Mouse (Mus musculus): ENCODE measurements around the gene Arid5b. TPM values are rescaled to one million over a fixed set of nuclear protein-coding genes. Genes with fewer than 3 reads are reported as not detected.

Arid5b gene
- total and polyA plus RNA-seq, 2 experiments from 2014 or later, result 13.3 to 13.6 TPM

GRCm38 (mm10) chr10:68249355-68249782 lies 29.2 kb downstream of the Arid5b start:
- no peak for ATAC-seq (ENCODE audit: low FRiP score)

GRCm38 (mm10) chr10:68248281-68249015 lies 30.1 kb downstream of the Arid5b start:
- H3K27ac ChIP-seq (ENCODE audit: low read depth, low read length), result no peak overlapping the region
- no peaks in the 10 kb centered on the region for H3K36me3 ChIP-seq (ENCODE audit: insufficient read depth, low read length)
- H3K27me3 ChIP-seq (ENCODE audit: insufficient read depth, low read length), result no peaks in the 10 kb centered on the region
- no peak overlapping the region for H3K4me3 ChIP-seq (ENCODE audit: low read depth, low read length)
- DNase-seq (ENCODE audit: low spot score), result no peak
- H3K4me1 ChIP-seq (ENCODE audit: insufficient read depth, low read length), result no peaks in the 10 kb centered on the region
- 34% methylated on average over 9 of the region's 9 CpGs for whole genome bisulfite sequencing
- H3K9me3 ChIP-seq (ENCODE audit: low read length), result no peaks in the 10 kb centered on the region
- H3K4me2 ChIP-seq (ENCODE audit: low read depth, low read length, poor library complexity, severe bottlenecking), result no peak overlapping the region
- H3K9ac ChIP-seq (replicated peaks; ENCODE audit: low read length, poor library complexity, severe bottlenecking), result no peak overlapping the region
- no peak for ATAC-seq (ENCODE audit: low FRiP score)
- no peak for TF ChIP-seq CTCF (IDR thresholded peaks at IDR 0.05)

More at GRCm38 (mm10) chr10:68249355-68249782, 29.2 kb downstream of the Arid5b start:
- DNase-seq (ENCODE audit: low spot score), result no peak
- Histone ChIP-seq H3K4me3 (ENCODE audit: low read depth, low read length) (no peak overlapping the region), H3K4me1 (ENCODE audit: insufficient read depth, low read length) (no peaks in the 10 kb centered on the region), H3K9ac (replicated peaks; ENCODE audit: low read length, poor library complexity, severe bottlenecking) (no peak overlapping the region), H3K9me3 (ENCODE audit: low read length) (no peaks in the 10 kb centered on the region), H3K27me3 (ENCODE audit: insufficient read depth, low read length) (no peaks in the 10 kb centered on the region), H3K27ac (ENCODE audit: low read depth, low read length) (no peak overlapping the region), H3K36me3 (ENCODE audit: insufficient read depth, low read length) (no peaks in the 10 kb centered on the region), H3K4me2 (ENCODE audit: low read depth, low read length, poor library complexity, severe bottlenecking) (no peak overlapping the region)
- WGBS, result 36% methylated on average over 6 of the region's 6 CpGs
- no peak for TF ChIP-seq CTCF (IDR thresholded peaks at IDR 0.05)

DNA sequence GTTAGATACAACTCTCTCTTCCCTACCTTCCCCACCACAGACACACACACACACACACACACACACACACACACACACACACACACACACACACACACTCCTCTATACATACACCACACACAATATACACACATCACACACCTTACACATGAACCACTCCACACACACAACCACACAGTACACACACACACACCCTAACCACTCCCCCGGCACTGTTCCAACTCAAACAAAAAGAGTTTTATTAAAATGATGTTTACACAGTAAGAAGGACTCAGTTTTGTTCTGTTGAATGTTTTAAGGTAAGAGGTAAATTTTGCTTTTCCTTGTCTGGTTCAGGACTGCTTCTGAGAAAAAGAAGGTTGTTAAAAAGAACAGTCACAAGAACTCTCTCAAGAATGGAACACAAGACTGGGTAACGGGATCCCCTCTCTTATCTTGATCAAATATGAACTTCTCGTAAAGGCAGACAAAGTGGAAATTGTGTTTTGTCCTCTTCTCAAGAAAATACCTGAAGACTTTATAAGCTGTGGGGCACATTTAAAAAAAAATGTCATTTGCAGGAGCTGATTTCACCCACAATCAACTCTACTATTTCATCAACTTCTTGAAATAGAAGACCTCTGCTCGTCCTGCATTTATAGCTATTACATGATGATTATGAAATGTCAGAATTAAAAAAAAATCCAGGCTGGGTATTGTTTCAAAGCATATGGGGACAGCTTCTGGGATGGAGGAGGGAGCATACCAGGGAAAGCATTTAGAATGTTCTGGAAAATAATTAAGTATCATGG lies 30.9 kb downstream of the Arid5b start:
- H3K4me3 ChIP-seq (ENCODE audit: low read depth, low read length), result no peak overlapping the region
- H3K4me2 ChIP-seq (ENCODE audit: low read depth, low read length, poor library complexity, severe bottlenecking), result no peak overlapping the region
- ATAC-seq (ENCODE audit: low FRiP score), result no peak
- no peaks in the 10 kb centered on the region for H3K9me3 ChIP-seq (ENCODE audit: low read length)
- no peak overlapping the region for H3K27ac ChIP-seq (ENCODE audit: low read depth, low read length)
- no peaks in the 10 kb centered on the region for H3K27me3 ChIP-seq (ENCODE audit: insufficient read depth, low read length)
- TF ChIP-seq CTCF (IDR thresholded peaks at IDR 0.05), result no peak
- no peaks in the 10 kb centered on the region for H3K36me3 ChIP-seq (ENCODE audit: insufficient read depth, low read length)
- H3K9ac ChIP-seq (replicated peaks; ENCODE audit: low read length, poor library complexity, severe bottlenecking), result no peak overlapping the region
- no peak for DNase-seq (ENCODE audit: low spot score)
- WGBS, result 89% methylated on average over 4 of the region's 4 CpGs
- no peaks in the 10 kb centered on the region for H3K4me1 ChIP-seq (ENCODE audit: insufficient read depth, low read length)

DNA sequence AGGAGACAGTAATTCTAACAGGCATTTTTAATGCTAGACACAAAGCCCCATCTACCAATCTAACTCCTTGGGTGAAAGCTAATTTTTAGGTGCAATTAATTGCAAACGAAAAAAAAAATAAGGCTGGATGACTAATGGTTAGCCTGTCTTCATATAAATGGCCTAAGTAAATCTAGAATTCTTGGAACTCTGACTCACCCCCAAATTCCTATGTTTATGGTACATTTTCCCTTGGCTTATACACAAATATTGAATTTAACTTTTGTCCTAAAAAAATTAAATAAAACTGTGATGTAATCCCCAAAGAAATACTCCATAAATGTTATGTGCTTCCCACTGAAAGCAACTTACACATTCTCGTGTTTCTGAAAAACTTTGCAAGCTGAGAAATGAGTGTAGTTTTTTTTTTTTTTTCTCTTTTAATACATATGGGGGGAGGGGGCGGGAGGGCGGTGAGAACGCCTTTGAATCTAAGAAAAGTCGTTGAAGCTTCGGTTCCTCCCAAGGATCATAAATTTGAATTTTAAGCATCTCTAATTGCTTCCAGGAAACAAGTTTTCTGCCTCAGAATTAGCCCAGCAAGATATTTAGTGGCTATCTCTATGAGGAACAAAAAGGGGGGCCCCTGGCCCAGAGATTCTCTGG lies 31.8 kb downstream of the Arid5b start:
- DNase-seq (ENCODE audit: low spot score) (no peak), ATAC-seq (ENCODE audit: low FRiP score) (no peak)
- no peak for TF ChIP-seq CTCF (IDR thresholded peaks at IDR 0.05)

DNA sequence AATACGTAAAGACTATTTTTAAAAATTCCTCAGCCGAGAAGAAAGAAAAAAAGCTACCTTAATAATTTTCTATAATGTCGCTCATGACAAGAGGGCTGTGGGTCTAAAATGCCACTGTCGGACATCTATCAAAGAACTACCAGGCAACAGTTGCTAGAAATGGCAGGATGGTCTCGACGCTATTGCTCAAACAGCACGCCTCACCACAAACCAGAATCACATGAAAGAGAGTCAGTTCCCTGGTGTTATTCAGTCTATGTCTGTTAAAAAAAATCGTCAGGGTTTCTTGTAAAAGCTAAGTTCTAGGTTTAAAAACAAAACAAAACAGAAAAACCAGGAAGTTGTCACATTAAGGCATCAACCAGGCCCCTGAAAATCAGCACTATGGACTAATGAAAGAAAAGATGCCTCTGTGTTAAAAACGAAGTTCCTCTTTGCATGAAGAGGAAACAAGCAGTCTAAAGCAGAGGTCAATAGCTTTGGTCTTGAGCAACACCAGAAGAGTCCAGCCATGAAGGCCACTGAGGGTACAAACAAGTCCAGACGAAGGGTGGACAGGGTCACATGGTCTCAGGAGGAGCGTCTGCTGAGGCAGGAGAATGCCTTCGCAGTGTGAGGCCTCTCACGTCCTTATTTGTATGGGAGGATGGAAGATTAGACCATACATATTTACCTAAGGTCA lies 37.6 kb downstream of the Arid5b start:
- no peak for ATAC-seq (ENCODE audit: low FRiP score)

More for the DNA sequence above, 31.8 kb downstream of the Arid5b start:
- no peaks in the 10 kb centered on the region for H3K36me3 ChIP-seq (ENCODE audit: insufficient read depth, low read length)
- no peaks in the 10 kb centered on the region for H3K4me1 ChIP-seq (ENCODE audit: insufficient read depth, low read length)
- no peak overlapping the region for H3K27ac ChIP-seq (ENCODE audit: low read depth, low read length)
- H3K9me3 ChIP-seq (ENCODE audit: low read length), result no peaks in the 10 kb centered on the region
- 64% methylated on average over 7 of the region's 7 CpGs for WGBS
- no peak overlapping the region for H3K4me3 ChIP-seq (ENCODE audit: low read depth, low read length)
- no peak overlapping the region for H3K4me2 ChIP-seq (ENCODE audit: low read depth, low read length, poor library complexity, severe bottlenecking)
- no peak overlapping the region for H3K9ac ChIP-seq (replicated peaks; ENCODE audit: low read length, poor library complexity, severe bottlenecking)
- no peaks in the 10 kb centered on the region for H3K27me3 ChIP-seq (ENCODE audit: insufficient read depth, low read length)

More for the DNA sequence above, 37.6 kb downstream of the Arid5b start:
- WGBS, result 85% methylated on average over 13 of the region's 13 CpGs
- Histone ChIP-seq H3K4me1 (ENCODE audit: insufficient read depth, low read length) (no peaks in the 10 kb centered on the region), H3K27me3 (ENCODE audit: insufficient read depth, low read length) (no peaks in the 10 kb centered on the region), H3K9me3 (ENCODE audit: low read length) (no peaks in the 10 kb centered on the region), H3K27ac (ENCODE audit: low read depth, low read length) (no peak overlapping the region), H3K4me3 (ENCODE audit: low read depth, low read length) (no peak overlapping the region), H3K36me3 (ENCODE audit: insufficient read depth, low read length) (no peaks in the 10 kb centered on the region), H3K9ac (replicated peaks; ENCODE audit: low read length, poor library complexity, severe bottlenecking) (no peak overlapping the region), H3K4me2 (ENCODE audit: low read depth, low read length, poor library complexity, severe bottlenecking) (no peak overlapping the region)
- DNase-seq (ENCODE audit: low spot score), result no peak
- no peak for TF ChIP-seq CTCF (IDR thresholded peaks at IDR 0.05)
